10 mouse cellular contexts compared by ENCODE assay signal in genomic region chr1:20912527-20913171, GRCm38 (mm10). TPM values are rescaled to one million over a fixed set of nuclear protein-coding genes. Genes with fewer than 3 reads are reported as not detected.
DNase-seq lines count a peak whose midpoint lies in the region; ATAC-seq lines count a peak whose summit lies in the region.
"Had no signal": no experiment of that assay in that cellular context is flagged by ENCODE, and none has a peak within 500 bp of the region (broad histone marks: within the 10 kb centered on the region; RNA-seq: fewer than 3 reads in every experiment).

No protein-coding gene starts in this region.

- H3K4me2 ChIP-seq in hindbrain, embryonic 11.5 days (replicated peaks; ENCODE audit: low read depth, low read length): no peak overlapping the region
- H3K4me2 ChIP-seq in hindbrain, embryonic 14.5 days (replicated peaks): no peak overlapping the region
- H3K4me2 ChIP-seq in midbrain, embryonic 14.5 days (ENCODE audit: low read length): 0 out of 2 replicates have a peak overlapping the region, but pooled peaks have one; percentile 4

- no peak overlapping the region for H3K4me3 ChIP-seq in hindbrain, embryonic 11.5 days (ENCODE audit: low read depth, low read length)
- H3K4me3 ChIP-seq in hindbrain, embryonic 14.5 days (replicated peaks; ENCODE audit: low read length): no peak overlapping the region
- H3K4me3 ChIP-seq in midbrain, embryonic 14.5 days (replicated peaks; ENCODE audit: low read depth, low read length): no peak overlapping the region

- H3K9me3 ChIP-seq in hindbrain, embryonic 11.5 days (ENCODE audit: control insufficient read depth, low read length): no peaks in the 10 kb centered on the region
- H3K9me3 ChIP-seq in hindbrain, embryonic 14.5 days (ENCODE audit: control insufficient read depth, low read length): no peaks in the 10 kb centered on the region
- H3K9me3 ChIP-seq in midbrain, embryonic 14.5 days (ENCODE audit: control insufficient read depth, low read length): no peaks in the 10 kb centered on the region

- H3K27ac ChIP-seq in hindbrain, embryonic 11.5 days (ENCODE audit: low read depth, low read length): no peak overlapping the region
- H3K27ac ChIP-seq in hindbrain, embryonic 14.5 days: no peak overlapping the region
- H3K27ac ChIP-seq in midbrain, embryonic 14.5 days (replicated peaks; ENCODE audit: low read depth, low read length): no peak overlapping the region; the same call in 1 of the 2 replicates

- 64% methylated on average over 13 of the region's 13 CpGs for WGBS in hindbrain, embryonic 11.5 days
- WGBS in hindbrain, embryonic 14.5 days: 55% methylated on average over 13 of the region's 13 CpGs
- WGBS in midbrain, embryonic 14.5 days: 40% methylated on average over 13 of the region's 13 CpGs

- H3K9ac ChIP-seq in hindbrain, embryonic 11.5 days (ENCODE audit: low read depth, low read length): no peak overlapping the region
- H3K9ac ChIP-seq in hindbrain, embryonic 14.5 days: no peak overlapping the region
- no peak overlapping the region for H3K9ac ChIP-seq in midbrain, embryonic 14.5 days (replicated peaks; ENCODE audit: low read length)

- H3K27me3 ChIP-seq in hindbrain, embryonic 11.5 days (ENCODE audit: control insufficient read depth, insufficient read depth, low read length): no peaks in the 10 kb centered on the region
- H3K27me3 ChIP-seq in hindbrain, embryonic 14.5 days (ENCODE audit: control insufficient read depth, insufficient read depth, low read length): no peaks in the 10 kb centered on the region
- H3K27me3 ChIP-seq in midbrain, embryonic 14.5 days (ENCODE audit: control insufficient read depth, insufficient read depth, low read length): no peaks in the 10 kb centered on the region

- peak; percentile 14 for DNase-seq in hindbrain, embryonic 11.5 days (ENCODE audit: low spot score)
- DNase-seq in hindbrain, embryonic 14.5 days (ENCODE audit: low spot score): no peak
- peak; percentile 49 to 62 for DNase-seq in CD8-positive naive resting alpha-beta T cell, adult 2 months (ENCODE audit: low read depth in 2 of 2, low spot score in 2 of 2)
- DNase-seq in midbrain, embryonic 14.5 days: no peak
- DNase-seq in left cerebral cortex, adult 8-10 months (ENCODE audit: low spot score in 2 of 2): no peak
- no peak for DNase-seq in left cerebral cortex, postnatal 36 days (ENCODE audit: low spot score in 2 of 2)
- no peak for DNase-seq in right cerebral cortex, postnatal 36 days (ENCODE audit: low spot score in 2 of 2)
- DNase-seq: cerebellum, postnatal 25 days; kidney, postnatal 10 days had no signal

- intact Hi-C loops in left cerebral cortex, postnatal 36 days (cut with DNase I): no loop called here

- 0 out of 2 replicates have a peak, but pooled peaks have one; percentile 12 for ATAC-seq in hindbrain, embryonic 11.5 days (ENCODE audit: low FRiP score)
- no peak for ATAC-seq in hindbrain, embryonic 14.5 days (ENCODE audit: low FRiP score)
- peak; percentile 78 for ATAC-seq in common myeloid progenitor, adult 5-6 weeks (replicated peaks; ENCODE audit: low read depth, poor library complexity, severe bottlenecking)
- no peak for ATAC-seq in midbrain, embryonic 14.5 days (ENCODE audit: low FRiP score, low TSS enrichment)

- H3K36me3 ChIP-seq in hindbrain, embryonic 11.5 days (ENCODE audit: control insufficient read depth, insufficient read depth, low read length): no peaks in the 10 kb centered on the region
- H3K36me3 ChIP-seq in hindbrain, embryonic 14.5 days (replicated peaks; ENCODE audit: control insufficient read depth, insufficient read depth): no peaks in the 10 kb centered on the region
- no peaks in the 10 kb centered on the region for H3K36me3 ChIP-seq in midbrain, embryonic 14.5 days (ENCODE audit: control insufficient read depth, insufficient read depth, low read length)

- 0 out of 2 replicates have a peak, but pooled peaks cover 2% of the 10 kb centered on the region for H3K4me1 ChIP-seq in hindbrain, embryonic 11.5 days (replicated peaks; ENCODE audit: control insufficient read depth, insufficient read depth, low read length)
- 0 out of 2 replicates have a peak, but pooled peaks cover 4% of the 10 kb centered on the region for H3K4me1 ChIP-seq in hindbrain, embryonic 14.5 days (replicated peaks; ENCODE audit: control insufficient read depth, insufficient read depth, low read length)
- H3K4me1 ChIP-seq in midbrain, embryonic 14.5 days (ENCODE audit: control insufficient read depth, insufficient read depth, low read length): peaks cover 11% of the 10 kb centered on the region; the same call in 1 of the 2 replicates

RNA-seq across cellular contexts. Expression of gene Paqr8, which starts 22.2 kb away (rescaled TPM):
- polyA plus RNA-seq in hindbrain, embryonic 11.5 days (2014; fragmentation: Nextera tagmentation; extraction: Ambion mirVana): 10.0 and 11.9 TPM in 2 replicates
- 39.9 and 43.5 TPM in 2 replicates for polyA plus RNA-seq in hindbrain, embryonic 14.5 days (2014; fragmentation: Nextera tagmentation; extraction: Ambion mirVana)
- 3.2 and 4.6 TPM in 2 replicates for total RNA-seq in common myeloid progenitor, adult 5-6 weeks (2017)
- 25.7 and 26.7 TPM in 2 replicates for polyA plus RNA-seq in midbrain, embryonic 14.5 days (2014; fragmentation: Nextera tagmentation; extraction: Ambion mirVana)
- total RNA-seq in left cerebral cortex, adult 8-10 months (2022): 100 to 1,000 TPM in 3 of 4 experiments, 10 to 100 TPM in 1; 90.4 to 114 (median 108) TPM
- 100 to 1,000 TPM; 123 to 125 TPM for total RNA-seq in left cerebral cortex, postnatal 36 days (2021)

RNA-seq across cellular contexts. Expression of gene Efhc1, which starts 38.8 kb away (rescaled TPM):
- 4.0 and 4.3 TPM in 2 replicates for polyA plus RNA-seq in hindbrain, embryonic 11.5 days (2014; fragmentation: Nextera tagmentation; extraction: Ambion mirVana)
- 3.4 and 3.5 TPM in 2 replicates for polyA plus RNA-seq in hindbrain, embryonic 14.5 days (2014; fragmentation: Nextera tagmentation; extraction: Ambion mirVana)
- 0.73 TPM in 1 of 2 replicates, not detected in the other for total RNA-seq in common myeloid progenitor, adult 5-6 weeks (2017)
- polyA plus RNA-seq in midbrain, embryonic 14.5 days (2014; fragmentation: Nextera tagmentation; extraction: Ambion mirVana): 0.82 and 2.1 TPM in 2 replicates
- 1 to 10 TPM; 1.2 to 2.5 (median 2.3) TPM for total RNA-seq in left cerebral cortex, adult 8-10 months (2022)
- total RNA-seq in left cerebral cortex, postnatal 36 days (2021): 1 to 10 TPM; 1.6 TPM

Comparison
In these comparisons a context has a peak if more than half of its experiments do, and no peak if none do; other contexts are left out.
1. ATAC-seq: peak in hindbrain, embryonic 11.5 days (single experiment) and common myeloid progenitor, adult 5-6 weeks (single experiment); none in hindbrain, embryonic 14.5 days (single experiment) and midbrain, embryonic 14.5 days (single experiment).
2. DNase-seq: peak in hindbrain, embryonic 11.5 days (single experiment) and CD8-positive naive resting alpha-beta T cell, adult 2 months (2 of 2); none in hindbrain, embryonic 14.5 days (single experiment), midbrain, embryonic 14.5 days (single experiment), left cerebral cortex, adult 8-10 months (0 of 2), left cerebral cortex, postnatal 36 days (0 of 2) and right cerebral cortex, postnatal 36 days (0 of 2).
3. RNA of gene Paqr8, which starts 22.2 kb away (total RNA-seq): 123 to 125 TPM in left cerebral cortex, postnatal 36 days and 90.4 to 114 TPM in left cerebral cortex, adult 8-10 months; 3.2 to 4.6 TPM in common myeloid progenitor, adult 5-6 weeks; every median in the first group is over 10 times any median in the second.